Mouse (Mus musculus) heart, embryonic 13.5 days (tissue): ENCODE results near the gene Smc3. TPM values are rescaled to one million over a fixed set of nuclear protein-coding genes. Genes with fewer than 3 reads are reported as not detected.
A peak's percentile ranks its signal among the peaks of the same experiment; 100 is the strongest.

Experiments
- ATAC-seq: fragments of 200-750 bp; cut with Nextera tagmentation; 2 replicates; pipeline ENCODE4 v1.8.0; 2017; ENCODE audit warnings: moderate TSS enrichment; ENCODE audit not compliant: insufficient number of reproducible peaks, low FRiP score, low TSS enrichment; ENCODE audit errors: extremely low read depth
- H3K27ac ChIP-seq: fragments of 300-500 bp; sonication (generic); replicated peaks from 2 replicates; pipeline ENCODE4 v1.5.1; 2015; ENCODE audit warnings: moderate library complexity, mild to moderate bottlenecking, inconsistent platforms
- H3K27me3 ChIP-seq: fragments of 300-500 bp; sonication (generic); replicated peaks from 2 replicates; pipeline ENCODE4 v1.6.1; 2015; ENCODE audit warnings: mild to moderate bottlenecking, inconsistent platforms
- H3K36me3 ChIP-seq: fragments of 300-500 bp; sonication (generic); 2 replicates; pipeline ENCODE4 v1.6.1; 2015; ENCODE audit warnings: mild to moderate bottlenecking, inconsistent platforms
- H3K4me1 ChIP-seq: fragments of 300-500 bp; sonication (generic); 2 replicates; pipeline ENCODE4 v1.6.1; 2015; ENCODE audit warnings: inconsistent platforms
- H3K4me2 ChIP-seq: fragments of 300-500 bp; sonication (generic); 2 replicates; pipeline ENCODE4 v1.6.1; 2015; ENCODE audit warnings: inconsistent platforms, mild to moderate bottlenecking, moderate library complexity
- H3K4me3 ChIP-seq: fragments of 300-500 bp; sonication (generic); 2 replicates; pipeline ENCODE4 v1.5.1; 2015; ENCODE audit warnings: moderate library complexity, mild to moderate bottlenecking, inconsistent platforms
- H3K9ac ChIP-seq: fragments of 300-500 bp; sonication (generic); 2 replicates; pipeline ENCODE4 v1.6.1; 2015; ENCODE audit warnings: inconsistent platforms, mild to moderate bottlenecking, moderate library complexity
- H3K9me3 ChIP-seq: fragments of 300-500 bp; sonication (generic); 2 replicates; pipeline ENCODE4 v1.6.1; 2016; ENCODE audit warnings: inconsistent platforms
- WGBS: fragments of 180-500 bp; shearing (Covaris S2); methylation state at CpG from one replicate; pipeline ENCODE4 v1.1.7; 2015; ENCODE audit warnings: mixed read lengths; 5-methylcytosine and 5-hydroxymethylcytosine counted together
- polyA plus RNA-seq: library from polyadenylated mRNA; unstranded; fragments of >200 nt; fragmentation: Nextera tagmentation; extraction: Ambion mirVana; gene quantifications from 2 replicates; pipeline ENCODE4 v1.2.1, GENCODE M21; 2015

Gene Smc3
- polyA plus RNA-seq, 1 experiment from 2014 or later = 38.3 TPM

- H3K36me3 ChIP-seq = no peaks in the 10 kb centered on the region
- peak overlapping the region; percentile 74 for H3K4me3 ChIP-seq
- H3K27me3 ChIP-seq = peaks cover 46% of the 10 kb centered on the region
- peak overlapping the region; percentile 75 for H3K4me2 ChIP-seq
- no peaks in the 10 kb centered on the region for H3K9me3 ChIP-seq
- ATAC-seq = no peak
- 1% methylated on average over 26 of the region's 26 CpGs for WGBS
- peaks cover 39% of the 10 kb centered on the region for H3K4me1 ChIP-seq
- peak overlapping the region; percentile 87 for H3K27ac ChIP-seq
- H3K9ac ChIP-seq = peak overlapping the region; percentile 97
Measured at GRCm38 (mm10) chr19:53676228-53676627, 76.0 kb downstream of the Smc3 start.

GRCm38 (mm10) chr19:53676718-53677634, 76.8 kb downstream of the Smc3 start, which contains the start of gene Rbm20:
TSS of gene Rbm20 (plus strand) at chr19:53677306.
- Histone ChIP-seq H3K4me2 (peak within 1 kb of the TSS; percentile 75), H3K4me1 (peaks cover 40% of the 10 kb centered on the region), H3K27me3 (peaks cover 46% of the 10 kb centered on the region), H3K27ac (peak within 1 kb of the TSS; percentile 87), H3K9ac (peak within 1 kb of the TSS; percentile 97), H3K4me3 (peak within 1 kb of the TSS; percentile 74), H3K9me3 (no peaks in the 10 kb centered on the region), H3K36me3 (no peaks in the 10 kb centered on the region)
- under 1% methylated on average over 75 of the region's 82 CpGs for WGBS
- ATAC-seq = peak; percentile 89

- Histone ChIP-seq H3K27me3 (peaks cover 40% of the 10 kb centered on the region), H3K4me3 (peak overlapping the region; percentile 74), H3K4me1 (peaks cover 49% of the 10 kb centered on the region), H3K9ac (peak overlapping the region; percentile 79), H3K27ac (peak overlapping the region; percentile 73), H3K36me3 (no peaks in the 10 kb centered on the region), H3K9me3 (no peaks in the 10 kb centered on the region), H3K4me2 (peak overlapping the region; percentile 75)
- WGBS = 60% methylated on average over 9 of the region's 9 CpGs
- no peak for ATAC-seq
Measured at GRCm38 (mm10) chr19:53679194-53679593, 79.0 kb downstream of the Smc3 start.

DNA sequence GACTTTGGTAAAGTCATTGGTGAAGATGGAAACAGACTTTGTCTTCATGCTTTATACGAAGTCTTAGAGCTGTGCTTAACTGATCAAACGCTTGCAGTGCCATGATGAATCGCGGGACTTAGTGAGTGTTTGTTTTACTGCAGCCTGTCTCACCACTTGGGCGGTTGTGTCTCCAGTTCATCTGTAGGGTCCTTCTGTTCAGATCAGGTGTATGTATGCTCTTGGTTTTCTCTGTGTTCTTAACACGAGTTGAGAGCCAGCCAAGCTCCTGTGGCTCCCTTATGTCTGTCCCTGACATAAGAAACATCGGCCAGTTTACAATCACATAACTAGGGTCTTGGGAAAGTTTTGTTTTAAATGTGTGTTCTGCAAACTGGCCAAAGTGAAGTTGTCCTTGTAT, 79.8 kb downstream of the Smc3 start:
- no peaks in the 10 kb centered on the region for H3K36me3 ChIP-seq
- no peak for ATAC-seq
- peak overlapping the region; percentile 79 for H3K9ac ChIP-seq
- H3K9me3 ChIP-seq = no peaks in the 10 kb centered on the region
- H3K4me2 ChIP-seq = peak overlapping the region; percentile 75
- peak overlapping the region; percentile 74 for H3K4me3 ChIP-seq
- H3K27ac ChIP-seq = peak overlapping the region; percentile 73
- WGBS = 52% methylated on average over 7 of the region's 7 CpGs
- peaks cover 42% of the 10 kb centered on the region for H3K4me1 ChIP-seq
- peaks cover 32% of the 10 kb centered on the region for H3K27me3 ChIP-seq

DNA sequence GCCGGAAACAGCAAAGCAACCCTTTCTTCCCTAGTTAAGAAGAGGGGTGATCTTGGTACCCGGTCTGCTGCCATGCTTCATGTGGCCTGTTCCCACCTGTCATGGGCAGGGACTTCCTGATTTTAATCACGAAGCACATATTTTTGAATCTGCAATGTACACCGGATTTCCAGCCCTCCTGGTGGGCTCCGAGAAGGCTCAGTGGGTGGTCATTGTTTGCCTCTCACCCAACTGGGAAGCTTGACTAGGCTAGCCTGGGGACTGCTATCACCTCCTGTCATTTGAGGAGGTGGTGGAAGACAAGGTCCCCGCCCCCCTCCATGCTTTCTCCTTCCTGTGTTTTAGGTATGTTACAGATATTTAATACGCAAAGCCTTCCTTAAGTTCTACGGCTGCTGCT, 82.2 kb downstream of the Smc3 start:
- Histone ChIP-seq H3K4me1 (peaks cover 48% of the 10 kb centered on the region), H3K9me3 (no peaks in the 10 kb centered on the region), H3K36me3 (no peaks in the 10 kb centered on the region), H3K27me3 (peaks cover 11% of the 10 kb centered on the region), H3K4me2 (peak overlapping the region; percentile 65), H3K27ac (peak overlapping the region; percentile 77), H3K4me3 (peak overlapping the region; percentile 34), H3K9ac (peak overlapping the region; percentile 73)
- no peak for ATAC-seq
- 23% methylated on average over 8 of the region's 8 CpGs for WGBS

GRCm38 (mm10) chr19:53687592-53687991, 87.4 kb downstream of the Smc3 start:
- H3K4me1 ChIP-seq = peaks cover 57% of the 10 kb centered on the region
- no peaks in the 10 kb centered on the region for H3K9me3 ChIP-seq
- peak overlapping the region; percentile 40; the same call in 1 of the 2 replicates for H3K9ac ChIP-seq
- peak overlapping the region; percentile 74 for H3K27ac ChIP-seq
- H3K27me3 ChIP-seq = no peaks in the 10 kb centered on the region
- H3K4me2 ChIP-seq = no peak overlapping the region
- no peak overlapping the region for H3K4me3 ChIP-seq
- no peak for ATAC-seq
- peaks cover 9% of the 10 kb centered on the region; the same call in 1 of the 2 replicates for H3K36me3 ChIP-seq
- WGBS = 53% methylated on average over 5 of the region's 5 CpGs

DNA sequence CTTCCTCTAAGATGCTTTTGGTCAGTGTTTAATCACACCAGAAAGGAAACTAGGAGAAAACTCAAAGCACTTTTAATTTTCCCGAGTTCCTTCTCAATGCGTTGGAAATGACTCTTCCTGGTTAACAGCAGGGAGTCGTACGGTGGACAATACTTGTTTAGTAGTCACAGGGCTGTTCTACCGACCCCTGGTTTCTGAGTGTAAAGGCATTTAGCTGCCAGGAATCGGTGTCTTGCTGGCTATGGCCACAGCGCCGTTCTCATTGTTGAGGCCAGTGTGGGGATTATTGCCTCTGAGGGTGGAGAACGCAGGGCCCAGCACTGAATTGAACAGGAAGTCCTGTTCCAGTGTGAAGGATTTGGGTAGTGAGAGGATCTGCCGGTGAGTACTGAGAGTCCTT, 90.6 kb downstream of the Smc3 start:
- H3K36me3 ChIP-seq = peaks cover 9% of the 10 kb centered on the region; the same call in 1 of the 2 replicates
- no peak overlapping the region for H3K27ac ChIP-seq
- H3K4me2 ChIP-seq = no peak overlapping the region
- H3K27me3 ChIP-seq = no peaks in the 10 kb centered on the region
- peaks cover 62% of the 10 kb centered on the region for H3K4me1 ChIP-seq
- no peak overlapping the region for H3K4me3 ChIP-seq
- no peaks in the 10 kb centered on the region for H3K9me3 ChIP-seq
- no peak overlapping the region for H3K9ac ChIP-seq
- 74% methylated on average over 10 of the region's 10 CpGs for WGBS
- ATAC-seq = no peak

DNA sequence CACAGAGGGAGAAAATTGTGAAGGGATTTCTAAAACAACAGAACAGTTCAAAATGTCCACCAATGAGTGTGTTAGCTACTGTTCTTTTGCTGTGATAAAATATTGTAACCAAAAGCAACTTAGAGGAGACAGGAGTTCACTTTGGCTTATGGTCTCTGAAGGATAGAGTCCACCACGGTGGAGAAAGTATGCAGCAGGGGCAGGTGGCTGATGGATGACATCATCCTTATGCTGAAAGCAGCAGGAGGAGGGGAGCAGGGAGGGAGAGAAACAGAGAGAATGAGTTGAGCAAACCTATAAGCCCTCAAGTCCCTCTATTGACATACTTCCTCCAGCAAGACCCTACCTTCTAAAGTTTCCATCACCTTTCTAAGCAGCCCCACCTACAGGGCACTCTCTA, 93.8 kb downstream of the Smc3 start:
- ATAC-seq = no peak
- 3% methylated on average over 1 of the region's 1 CpGs for WGBS
- peaks cover 1% of the 10 kb centered on the region; the same call in 1 of the 2 replicates for H3K36me3 ChIP-seq
- H3K4me1 ChIP-seq = peaks cover 69% of the 10 kb centered on the region
- no peaks in the 10 kb centered on the region for H3K27me3 ChIP-seq
- H3K4me2 ChIP-seq = no peak overlapping the region
- H3K9me3 ChIP-seq = no peaks in the 10 kb centered on the region
- H3K9ac ChIP-seq = no peak overlapping the region
- peak overlapping the region; percentile 34; the same call in 1 of the 2 replicates for H3K27ac ChIP-seq
- H3K4me3 ChIP-seq = no peak overlapping the region

Other genes starting within 250 kb of the Smc3 start
- not detected in 2 replicates for gene Gm10197, start 228.6 kb upstream of the Smc3 start, polyA plus RNA-seq
- 27.8 and 28.8 TPM in 2 replicates for gene Smndc1, start 209.8 kb upstream of the Smc3 start, polyA plus RNA-seq
- gene Dusp5, start 71.3 kb upstream of the Smc3 start, polyA plus RNA-seq = 7.8 and 8.0 TPM in 2 replicates
- 283 and 325 TPM in 2 replicates for gene Nutf2-ps1, start 11.3 kb upstream of the Smc3 start, polyA plus RNA-seq
- gene Rbm20, start 76.9 kb downstream of the Smc3 start, polyA plus RNA-seq = 33.1 and 36.3 TPM in 2 replicates